Mouse (Mus musculus) liver, embryonic 16.5 days (tissue): ENCODE measurements around the gene Ctbp1. TPM values are rescaled to one million over a fixed set of nuclear protein-coding genes. Genes with fewer than 3 reads are reported as not detected.

Source experiments
- ATAC-seq: fragments of 200-750 bp; cut with Nextera tagmentation; 2 replicates; pipeline ENCODE4 v1.8.0; 2017; ENCODE audit warnings: low read depth, mild to moderate bottlenecking, moderate number of reproducible peaks, moderate library complexity
- H3K27ac ChIP-seq: fragments of 300-500 bp; sonication (generic); 2 replicates; pipeline ENCODE4 v1.5.1; 2014; ENCODE audit warnings: mild to moderate bottlenecking, low read length
- H3K27me3 ChIP-seq: fragments of 300-500 bp; sonication (generic); 2 replicates; pipeline ENCODE4 v1.6.1; 2014; ENCODE audit warnings: low read depth, low read length, mixed read lengths; ENCODE audit not compliant: control insufficient read depth, insufficient read depth
- H3K36me3 ChIP-seq: fragments of 300-500 bp; sonication (generic); 2 replicates; pipeline ENCODE4 v1.6.1; 2014; ENCODE audit warnings: mild to moderate bottlenecking; ENCODE audit not compliant: control insufficient read depth, insufficient read depth
- H3K4me1 ChIP-seq: fragments of 300-500 bp; sonication (generic); 2 replicates; pipeline ENCODE4 v1.6.1; 2014; ENCODE audit warnings: low read depth, low read length, mixed read lengths; ENCODE audit not compliant: control insufficient read depth
- H3K4me2 ChIP-seq: fragments of 300-500 bp; sonication (generic); 2 replicates; pipeline ENCODE4 v1.6.1; 2014; ENCODE audit warnings: low read depth, low read length, mixed read lengths
- H3K4me3 ChIP-seq: fragments of 300-500 bp; sonication (generic); 2 replicates; pipeline ENCODE4 v1.5.1; 2014; ENCODE audit warnings: low read depth, mild to moderate bottlenecking, low read length
- H3K9ac ChIP-seq: fragments of 300-500 bp; sonication (generic); 2 replicates; pipeline ENCODE4 v1.6.1; 2014; ENCODE audit warnings: low read depth, low read length
- H3K9me3 ChIP-seq: fragments of 300-500 bp; sonication (generic); replicated peaks from 2 replicates; pipeline ENCODE4 v1.6.1; 2016; ENCODE audit warnings: low read length; ENCODE audit not compliant: control insufficient read depth
- WGBS: fragments of 180-500 bp; shearing (Covaris S2); extraction: QIAGEN DNeasy Blood & Tissue Kit; methylation state at CpG from one replicate; pipeline ENCODE4 v1.1.7; 2014; ENCODE audit not compliant: insufficient replicate concordance; 5-methylcytosine and 5-hydroxymethylcytosine counted together
- polyA plus RNA-seq: library from polyadenylated mRNA; unstranded; fragments of >200 nt; fragmentation: Nextera tagmentation; extraction: Ambion mirVana; gene quantifications from 2 replicates; pipeline ENCODE4 v1.2.1, GENCODE M21; 2015

Ctbp1 gene
- polyA plus RNA-seq, 1 experiment from 2014 or later: 168 TPM

DNA sequence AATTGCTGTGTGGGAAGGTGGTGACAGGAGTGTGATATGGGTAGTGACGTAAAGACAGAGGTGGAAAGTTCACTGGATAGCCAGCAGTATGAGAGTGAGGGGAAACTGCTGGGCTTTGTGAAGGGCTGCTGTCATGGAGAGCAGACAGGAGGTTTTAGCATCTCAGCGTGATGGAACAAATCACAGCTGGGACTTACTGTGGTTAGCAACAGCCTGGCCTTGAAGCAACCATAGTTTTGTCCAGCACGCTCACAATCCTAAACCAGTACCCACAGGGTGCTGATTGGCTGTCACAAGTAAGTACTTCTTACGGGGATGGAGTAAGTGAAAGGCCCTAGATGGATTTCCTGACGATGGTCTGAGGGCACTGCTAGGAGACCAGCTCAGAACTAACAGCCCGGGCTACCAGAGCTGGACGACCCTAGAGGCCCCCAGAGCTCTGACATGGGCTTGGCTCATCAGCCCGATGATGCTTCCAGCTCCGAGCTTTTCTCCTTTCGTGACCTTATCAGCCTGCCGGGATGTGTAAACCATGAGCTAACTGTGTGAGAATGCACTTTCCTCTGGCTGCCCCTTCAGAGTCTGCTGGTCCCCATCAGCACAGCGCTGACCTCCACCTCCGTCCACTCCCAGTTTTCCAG lies 40.3 kb downstream of the Ctbp1 start:
- H3K27ac ChIP-seq: no peak overlapping the region
- no peak for ATAC-seq
- no peak overlapping the region for H3K4me3 ChIP-seq
- no peaks in the 10 kb centered on the region; the same call in 1 of the 2 replicates for H3K4me1 ChIP-seq
- no peaks in the 10 kb centered on the region for H3K9me3 ChIP-seq
- no peak overlapping the region for H3K9ac ChIP-seq
- WGBS: 42% methylated on average over 13 of the region's 13 CpGs
- H3K4me2 ChIP-seq: no peak overlapping the region
- no peaks in the 10 kb centered on the region for H3K27me3 ChIP-seq
- no peaks in the 10 kb centered on the region for H3K36me3 ChIP-seq

DNA sequence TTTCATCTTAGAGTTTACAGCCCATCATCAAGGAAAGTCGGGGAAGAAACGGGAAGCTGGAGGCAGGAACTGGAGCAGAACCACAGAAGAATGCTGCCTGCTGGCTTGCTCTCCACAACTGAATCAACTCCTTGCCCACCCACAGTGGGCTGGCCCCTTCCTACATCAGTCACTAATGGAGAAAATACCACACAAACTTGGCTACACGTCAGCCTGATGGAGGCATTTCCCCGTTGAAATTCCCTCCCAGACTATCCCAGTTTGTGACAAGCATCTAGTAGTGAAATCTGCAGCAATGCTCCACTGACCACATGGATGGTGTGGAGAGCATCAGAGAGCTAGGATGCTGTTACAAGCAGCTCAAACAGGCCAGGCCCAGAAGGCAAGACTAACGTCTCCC lies 42.0 kb downstream of the Ctbp1 start:
- no peak overlapping the region for H3K27ac ChIP-seq
- 52% methylated on average over 5 of the region's 5 CpGs for WGBS
- no peak overlapping the region for H3K4me2 ChIP-seq
- H3K27me3 ChIP-seq: no peaks in the 10 kb centered on the region
- H3K9ac ChIP-seq: no peak overlapping the region
- H3K9me3 ChIP-seq: no peaks in the 10 kb centered on the region
- H3K4me3 ChIP-seq: no peak overlapping the region
- no peaks in the 10 kb centered on the region for H3K36me3 ChIP-seq
- no peak for ATAC-seq
- H3K4me1 ChIP-seq: no peaks in the 10 kb centered on the region; the same call in 1 of the 2 replicates

DNA sequence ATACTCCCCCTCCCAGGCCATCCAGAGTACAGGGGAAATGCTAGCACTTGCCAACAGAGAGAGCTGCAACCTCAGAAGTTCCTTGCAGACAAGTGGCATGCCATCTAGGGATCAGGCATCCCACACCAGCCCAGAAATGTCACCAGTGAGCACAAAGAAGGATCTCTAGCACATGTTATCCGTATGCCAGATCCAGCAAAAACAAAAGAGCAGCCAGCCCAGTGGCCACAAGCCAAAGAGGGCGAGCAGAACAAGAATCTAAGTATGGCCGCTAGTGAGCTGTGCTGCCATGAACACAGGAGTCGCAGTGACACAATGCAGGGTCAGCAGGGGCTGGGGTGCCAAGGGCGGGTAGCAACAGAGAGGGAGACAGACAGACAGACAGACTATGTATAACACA lies 44.5 kb downstream of the Ctbp1 start:
- H3K27me3 ChIP-seq: no peaks in the 10 kb centered on the region
- WGBS: 51% methylated on average over 5 of the region's 5 CpGs
- H3K4me2 ChIP-seq: no peak overlapping the region
- no peak for ATAC-seq
- no peak overlapping the region for H3K9ac ChIP-seq
- H3K4me3 ChIP-seq: no peak overlapping the region
- no peaks in the 10 kb centered on the region for H3K36me3 ChIP-seq
- H3K4me1 ChIP-seq: no peaks in the 10 kb centered on the region
- H3K9me3 ChIP-seq: no peaks in the 10 kb centered on the region
- H3K27ac ChIP-seq: no peak overlapping the region

DNA sequence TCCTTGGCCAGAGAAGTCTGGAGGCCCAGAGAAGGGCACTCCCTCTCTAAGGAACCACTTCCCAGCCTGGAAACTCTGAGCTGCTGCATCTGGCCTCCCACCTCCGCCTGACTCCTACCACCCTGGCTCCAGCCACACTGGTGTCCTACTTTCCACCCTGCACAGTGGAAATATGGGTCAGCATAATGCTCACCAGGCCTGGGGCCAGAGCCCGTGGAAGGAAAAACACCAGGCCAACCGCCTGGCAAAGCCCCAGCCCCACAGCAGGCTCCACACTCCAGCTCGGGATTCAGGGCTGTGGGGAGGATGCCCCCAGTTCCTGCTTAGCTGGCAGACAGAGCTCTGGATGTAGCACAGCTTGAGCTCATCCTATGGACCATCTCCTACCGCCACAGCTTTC lies 46.4 kb downstream of the Ctbp1 start:
- H3K4me2 ChIP-seq: no peak overlapping the region
- H3K9me3 ChIP-seq: no peaks in the 10 kb centered on the region
- no peak overlapping the region for H3K9ac ChIP-seq
- ATAC-seq: no peak
- no peak overlapping the region for H3K4me3 ChIP-seq
- no peaks in the 10 kb centered on the region for H3K27me3 ChIP-seq
- peaks cover 4% of the 10 kb centered on the region for H3K4me1 ChIP-seq
- no peak overlapping the region for H3K27ac ChIP-seq
- WGBS: 59% methylated on average over 5 of the region's 5 CpGs
- no peaks in the 10 kb centered on the region for H3K36me3 ChIP-seq

DNA sequence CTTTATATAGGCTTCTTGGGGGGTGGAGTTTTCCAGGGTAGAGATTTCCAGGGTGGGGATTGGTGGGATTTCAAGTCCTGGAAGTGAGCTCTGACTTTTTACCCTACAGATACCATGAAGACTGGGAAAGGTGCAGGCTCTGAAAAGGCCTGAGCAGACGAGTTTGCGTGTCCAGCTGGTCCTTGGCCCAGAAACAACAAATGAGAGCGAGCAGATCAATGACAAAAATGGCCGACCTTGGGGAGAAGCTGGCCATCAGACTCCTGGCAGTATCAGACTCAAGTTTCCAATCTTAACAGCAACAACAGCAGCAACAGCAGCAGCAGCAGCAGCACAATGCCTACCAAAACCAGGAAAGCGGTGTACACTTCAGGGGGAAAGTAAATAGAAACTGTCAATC lies 49.1 kb downstream of the Ctbp1 start:
- Histone ChIP-seq H3K36me3 (no peaks in the 10 kb centered on the region), H3K9me3 (no peaks in the 10 kb centered on the region), H3K4me2 (no peak overlapping the region), H3K27ac (no peak overlapping the region), H3K4me1 (peaks cover 4% of the 10 kb centered on the region), H3K9ac (no peak overlapping the region), H3K4me3 (no peak overlapping the region), H3K27me3 (no peaks in the 10 kb centered on the region)
- WGBS: 80% methylated on average over 5 of the region's 5 CpGs
- no peak for ATAC-seq

DNA sequence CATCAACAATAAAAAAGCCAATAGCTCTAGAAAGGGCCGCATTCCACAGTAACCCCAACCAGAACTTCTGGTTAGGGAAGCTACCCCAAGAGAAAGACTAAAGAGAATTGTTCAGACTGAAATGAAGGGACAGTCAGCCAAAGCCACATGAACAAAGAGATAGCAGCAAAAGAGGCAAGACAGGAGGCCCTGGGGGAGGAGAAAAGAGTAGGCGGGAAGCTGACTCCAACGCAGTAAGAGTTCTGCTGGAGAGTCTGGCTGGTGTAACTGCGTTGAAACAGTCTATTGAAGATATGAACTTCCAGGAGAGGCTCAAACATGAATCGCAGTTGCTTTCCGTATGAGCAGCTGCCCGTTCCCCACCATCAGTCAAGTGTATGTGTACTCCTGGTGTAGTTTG lies 50.3 kb downstream of the Ctbp1 start:
- Histone ChIP-seq H3K4me2 (no peak overlapping the region), H3K27me3 (no peaks in the 10 kb centered on the region), H3K9me3 (no peaks in the 10 kb centered on the region), H3K27ac (no peak overlapping the region), H3K9ac (no peak overlapping the region), H3K4me3 (no peak overlapping the region), H3K36me3 (no peaks in the 10 kb centered on the region), H3K4me1 (peaks cover 11% of the 10 kb centered on the region)
- 0 out of 2 replicates have a peak, but pooled peaks have one; percentile 35 for ATAC-seq
- WGBS: 55% methylated on average over 7 of the region's 7 CpGs

DNA sequence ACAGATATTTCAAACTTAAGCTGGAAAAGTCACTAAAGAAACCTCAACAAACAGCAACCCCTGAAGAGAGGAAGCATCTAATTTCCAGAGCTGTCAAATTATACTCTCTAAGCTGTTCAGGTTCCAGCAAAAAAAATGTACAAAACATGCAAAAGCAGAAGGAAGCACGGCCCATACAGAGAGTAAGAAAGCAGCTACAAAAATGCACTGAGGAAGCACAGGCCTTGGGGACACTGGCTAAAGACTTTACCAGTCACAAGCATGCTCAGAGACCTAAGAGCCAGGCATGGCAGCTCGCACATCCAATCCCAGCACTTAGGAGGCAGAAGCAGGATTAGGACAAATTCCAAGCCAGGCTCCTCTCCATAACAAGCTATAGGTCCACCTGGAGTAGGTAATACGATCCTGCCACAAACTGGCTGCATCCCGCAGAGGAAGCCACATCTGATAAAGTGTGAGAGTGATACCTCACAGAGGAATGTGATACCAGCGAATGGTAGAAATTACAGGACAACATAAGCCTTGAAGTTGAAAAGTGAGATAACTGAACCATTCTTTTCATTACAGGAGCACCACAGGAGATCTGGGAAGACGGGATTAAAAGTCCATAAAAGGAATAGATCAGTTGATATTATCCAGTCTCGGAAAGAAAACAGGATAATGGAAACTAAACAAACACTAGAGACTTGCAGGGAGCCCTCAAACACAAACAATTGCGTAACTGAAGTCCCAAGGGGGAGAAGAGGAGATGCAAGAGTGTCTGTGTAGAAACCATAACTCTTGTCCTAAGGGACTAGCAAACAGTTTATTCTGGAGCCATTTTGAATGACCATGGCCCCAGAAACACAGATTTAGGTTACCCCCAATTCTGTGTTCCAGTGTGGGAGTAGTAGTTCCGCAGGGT lies 51.7 kb downstream of the Ctbp1 start:
- 49% methylated on average over 9 of the region's 9 CpGs for WGBS
- H3K27ac ChIP-seq: no peak overlapping the region
- no peaks in the 10 kb centered on the region for H3K9me3 ChIP-seq
- no peak overlapping the region for H3K9ac ChIP-seq
- H3K4me1 ChIP-seq: peaks cover 24% of the 10 kb centered on the region
- H3K27me3 ChIP-seq: no peaks in the 10 kb centered on the region
- H3K4me2 ChIP-seq: no peak overlapping the region
- no peak overlapping the region for H3K4me3 ChIP-seq
- no peak for ATAC-seq
- no peaks in the 10 kb centered on the region for H3K36me3 ChIP-seq

DNA sequence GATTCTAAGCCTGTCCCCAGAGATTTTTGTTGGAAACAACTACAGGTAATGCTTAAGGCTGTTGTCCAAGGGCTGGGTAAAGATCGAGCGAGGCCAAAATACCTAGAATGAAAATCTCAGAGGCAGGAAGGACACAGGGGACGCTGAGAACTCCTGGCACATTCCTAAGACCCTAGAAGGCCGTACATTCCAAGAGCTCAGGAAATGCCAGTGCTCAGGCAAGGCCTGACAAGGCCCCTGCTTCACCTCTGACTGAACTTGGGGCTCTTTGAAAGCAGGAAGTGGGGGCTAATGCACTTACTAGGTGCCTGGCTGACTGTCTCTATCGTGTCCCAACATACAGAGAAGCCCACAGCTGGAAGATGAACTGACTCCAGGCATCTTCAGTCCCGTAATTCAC lies 52.4 kb downstream of the Ctbp1 start:
- WGBS: 38% methylated on average over 6 of the region's 6 CpGs
- ATAC-seq: no peak
- Histone ChIP-seq H3K27me3 (no peaks in the 10 kb centered on the region), H3K4me2 (no peak overlapping the region), H3K9me3 (no peaks in the 10 kb centered on the region), H3K9ac (no peak overlapping the region), H3K36me3 (no peaks in the 10 kb centered on the region), H3K27ac (no peak overlapping the region), H3K4me1 (peaks cover 30% of the 10 kb centered on the region), H3K4me3 (no peak overlapping the region)

DNA sequence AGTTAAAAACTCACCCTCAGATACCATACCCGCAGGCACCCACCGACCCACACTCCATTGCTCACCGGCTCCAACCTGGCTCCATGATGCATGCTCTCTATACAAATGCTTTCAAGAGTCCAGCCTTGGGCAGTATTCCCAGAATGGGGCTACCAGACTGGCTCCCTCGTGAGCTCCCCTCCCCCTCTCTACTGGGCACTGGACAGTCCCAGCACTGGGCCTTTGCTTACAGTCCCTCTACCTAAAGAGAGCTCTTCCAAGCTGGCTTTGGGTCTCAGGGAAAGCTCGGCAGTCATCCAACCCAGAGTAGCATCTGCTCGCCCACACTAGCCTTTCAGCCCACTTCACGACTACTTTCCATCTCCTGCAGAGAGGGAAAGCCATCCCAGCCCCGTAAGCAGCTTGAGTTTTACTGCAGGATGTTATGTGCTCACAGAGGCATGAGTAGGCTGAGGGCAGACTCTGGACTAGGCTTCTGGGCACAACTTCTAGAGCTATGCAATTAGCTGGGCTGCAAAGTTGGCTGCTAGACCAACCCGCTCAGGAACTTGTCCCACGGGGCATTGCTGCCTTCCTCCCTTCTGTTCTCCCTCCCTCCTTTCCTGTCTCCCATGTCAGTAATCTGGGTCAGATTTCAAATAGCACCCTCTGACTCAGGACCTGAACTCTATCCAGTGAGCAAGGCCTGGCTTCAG lies 54.3 kb downstream of the Ctbp1 start:
- Histone ChIP-seq H3K36me3 (no peaks in the 10 kb centered on the region), H3K4me2 (no peak overlapping the region), H3K4me1 (peaks cover 40% of the 10 kb centered on the region), H3K9ac (no peak overlapping the region), H3K9me3 (no peaks in the 10 kb centered on the region), H3K4me3 (no peak overlapping the region), H3K27ac (no peak overlapping the region), H3K27me3 (no peaks in the 10 kb centered on the region)
- 69% methylated on average over 10 of the region's 10 CpGs for WGBS
- ATAC-seq: no peak
